Mouse (Mus musculus): ENCODE results near the gene Nup62cl. TPM values are rescaled to one million over a fixed set of nuclear protein-coding genes. Genes with fewer than 3 reads are reported as not detected.

The Nup62cl gene
- total RNA-seq (2021) = under 1 TPM in 1 of 2 experiments, not detected in 1; 0.20 TPM
- long read RNA-seq, experiment 1, partial matches to known transcripts = 0 of 1 reads
- long read RNA-seq, experiment 1, other reads (novel, unspliced or antisense) = 1 of 1 reads
- long read RNA-seq, experiment 2 = 0 reads

DNA sequence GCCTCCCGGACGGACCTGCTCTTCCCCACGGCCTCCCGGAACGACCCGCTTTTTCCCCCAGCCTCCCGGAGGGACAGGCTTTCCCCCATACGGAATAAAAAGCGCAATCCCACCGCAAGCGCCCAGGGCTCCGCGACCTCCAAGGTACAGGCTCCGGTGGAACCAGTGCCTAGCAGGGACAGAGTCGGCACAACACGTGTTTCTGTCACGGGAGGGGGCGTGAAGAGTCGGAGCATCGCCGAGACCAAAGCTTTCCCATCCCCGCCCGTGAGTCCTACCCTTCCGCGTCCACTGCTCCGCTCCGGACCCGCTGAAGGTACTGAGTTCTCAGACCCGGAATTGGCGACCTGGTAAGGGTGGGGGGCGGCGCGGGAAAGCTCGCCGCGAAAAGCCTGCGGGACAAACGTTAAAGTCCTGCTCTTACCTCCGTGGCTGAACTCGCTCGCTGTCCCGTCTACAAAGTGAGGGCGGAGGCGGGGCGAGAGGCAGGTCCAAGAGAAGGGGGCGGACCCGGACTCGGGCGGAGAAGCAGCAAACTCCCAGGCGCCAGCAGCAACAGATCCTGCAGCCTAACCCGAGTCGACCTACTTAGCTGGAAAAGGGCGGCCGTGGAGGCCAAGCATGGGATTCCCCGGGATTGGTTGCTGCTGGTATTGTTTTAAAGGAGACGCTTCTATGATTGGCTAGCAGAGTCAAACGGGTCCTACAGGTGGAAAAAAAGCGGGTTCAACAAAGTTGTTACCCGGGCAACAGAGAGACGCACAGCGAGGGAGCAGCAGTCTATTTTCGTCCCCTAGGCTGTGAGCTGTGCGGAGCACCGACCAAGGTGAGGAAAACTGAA is at the start of gene Nup62cl, which contains the start of gene Pih1h3b:
Gene Nup62cl (minus strand): TSS at position 578 of the 841 bp plus-strand sequence.
Gene Pih1h3b (plus strand): TSS at position 745 of the 841 bp plus-strand sequence.
- DNase-seq = peak; percentile 21 to 23
- intact Hi-C loops (cut with DNase I) = no loop called here

DNA sequence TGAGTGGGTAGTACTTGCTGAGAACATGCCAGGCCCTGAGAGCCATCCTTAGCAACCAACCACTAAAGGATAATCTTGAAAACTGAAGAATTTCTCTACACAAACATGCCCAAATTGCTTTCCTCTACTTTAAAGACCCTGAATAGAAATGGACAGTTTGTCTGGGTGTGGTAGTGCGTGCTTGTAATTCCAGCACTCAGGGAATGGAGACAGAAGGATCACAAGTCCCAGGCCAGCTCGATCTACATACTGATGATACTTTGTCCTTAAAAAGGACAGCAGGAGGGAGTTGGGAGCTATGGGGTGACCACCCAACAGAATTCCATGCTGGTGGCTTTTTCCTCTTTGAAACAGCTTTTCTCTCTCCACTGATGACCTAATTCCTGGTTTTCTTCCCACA is 31.6 kb upstream of the Nup62cl start:
- intact Hi-C loops (cut with DNase I) = no loop called here
- DNase-seq = no peak

- DNase-seq = no peak
- intact Hi-C loops (cut with DNase I) = no loop called here
Observed at GRCm38 (mm10) chrX:140082535-140082934, 20.0 kb upstream of the Nup62cl start.

DNA sequence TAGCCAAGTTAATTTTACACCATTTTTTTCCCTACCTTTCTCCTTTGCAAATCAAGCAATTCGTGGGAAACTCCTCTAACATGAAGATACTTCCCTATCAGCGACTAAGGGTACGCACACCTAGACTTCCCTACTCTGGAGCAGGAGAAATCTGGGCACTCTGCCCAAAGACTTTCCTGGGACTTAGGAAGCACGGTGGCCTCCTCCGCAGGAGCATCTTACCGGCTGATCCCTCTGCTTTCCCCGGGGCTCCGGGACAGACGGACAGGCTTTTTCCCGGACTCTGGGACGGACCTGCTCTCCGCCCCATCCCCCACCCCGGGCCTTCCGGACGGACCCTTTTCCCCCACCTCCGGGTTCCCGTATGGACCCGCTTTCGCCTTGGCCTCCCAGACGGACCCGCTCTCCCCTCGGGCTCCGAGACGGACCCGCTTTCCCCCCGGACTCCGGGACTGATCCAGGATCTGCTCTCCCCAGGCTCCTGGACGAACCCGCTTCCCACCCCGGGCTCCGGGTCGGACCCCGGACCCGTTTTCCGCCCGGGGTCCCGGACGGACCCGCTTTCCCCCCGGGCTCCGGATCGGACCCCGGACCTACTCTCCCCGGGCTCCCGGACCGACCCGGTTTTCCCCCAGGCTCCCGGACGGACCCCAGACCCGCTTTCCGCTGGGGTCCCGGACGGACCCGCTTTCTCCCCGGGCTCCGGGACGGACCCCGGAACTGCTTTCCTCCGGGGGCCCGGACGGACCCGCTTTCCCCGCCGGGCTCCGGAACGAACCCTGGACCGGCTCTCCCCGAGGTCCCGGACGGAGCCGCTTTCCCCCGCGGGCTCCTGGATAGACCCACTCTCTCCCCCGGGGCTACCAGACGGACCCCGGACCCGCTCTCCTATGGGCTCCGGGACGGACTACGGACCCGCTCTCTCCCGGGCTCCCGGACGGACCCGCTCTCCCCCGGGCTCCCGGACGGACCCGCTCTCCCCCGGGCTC is 1.3 kb downstream of the Nup62cl start:
- DNase-seq = no peak
- intact Hi-C loops (cut with DNase I) = no loop called here

GRCm38 (mm10) chrX:139998691-139999065 is 63.8 kb downstream of the Nup62cl start:
- intact Hi-C loops (cut with DNase I) = no loop called here
- DNase-seq = no peak

DNA sequence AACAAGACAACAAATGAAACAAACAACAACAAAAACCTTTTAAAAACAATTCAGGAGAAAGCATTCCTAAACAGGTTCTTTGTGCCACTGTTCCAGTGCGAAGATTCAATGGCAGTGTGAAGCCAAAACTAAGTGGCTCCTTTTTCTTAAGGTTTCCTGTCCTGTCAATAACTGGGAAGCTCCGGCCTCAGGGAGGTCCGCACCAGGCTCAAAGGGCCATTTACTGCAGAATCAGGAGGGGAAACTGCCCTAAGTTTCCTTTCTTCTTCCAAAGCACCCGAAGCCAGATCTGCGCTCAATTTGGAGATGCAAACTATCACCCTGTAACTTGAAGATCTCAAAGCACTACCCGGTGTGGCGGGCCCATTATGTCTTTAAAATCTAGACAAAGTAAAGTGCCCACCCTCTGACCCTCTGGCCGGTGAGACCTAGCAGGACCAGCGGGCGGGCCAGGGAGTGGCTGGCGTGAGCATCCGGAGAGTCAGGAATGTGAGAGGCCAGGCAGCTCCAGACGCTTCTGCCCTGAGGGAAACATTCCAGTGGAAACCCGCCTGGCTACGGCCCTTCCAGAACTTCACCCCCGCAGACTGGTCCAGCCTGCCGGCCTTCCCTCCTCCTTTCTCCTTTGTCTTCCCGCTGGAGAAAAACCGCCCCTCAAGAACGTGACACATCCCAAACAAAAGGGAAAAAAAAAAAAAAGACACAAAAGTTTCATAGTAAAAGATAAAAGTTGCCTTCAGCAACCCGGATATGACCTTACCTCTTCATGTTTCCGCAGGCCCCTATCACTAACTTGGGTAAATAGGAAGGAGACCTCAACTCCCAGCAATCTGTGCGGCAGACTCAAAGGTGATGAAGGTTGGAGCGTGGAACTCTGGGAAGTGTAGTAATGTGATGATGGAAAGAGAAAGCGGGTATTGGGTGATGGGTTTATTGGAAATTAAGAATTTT is 64.5 kb downstream of the Nup62cl start, which contains the start of gene Rbm41:
Gene Rbm41 (minus strand): TSS at position 856 of the 951 bp plus-strand sequence.
- intact Hi-C loops (cut with DNase I) = no loop called here

GRCm38 (mm10) chrX:139982115-139982514 is 80.4 kb downstream of the Nup62cl start:
- DNase-seq = no peak
- intact Hi-C loops (cut with DNase I) = no loop called here

More for the DNA sequence above, 64.5 kb downstream of the Nup62cl start, which contains the start of gene Rbm41:
- peak; percentile 7 to 29 for DNase-seq

Other genes starting within 250 kb of the Nup62cl start
- 1 to 10 TPM; 5.1 to 5.8 TPM for gene Morc4, start 191.0 kb downstream of the Nup62cl start, total RNA-seq (2021)
- gene Rbm41, start 64.1 kb downstream of the Nup62cl start, total RNA-seq (2021) = 1 to 10 TPM; 4.6 to 6.8 TPM
- not detected for gene Pih1h3b, start 167 bp upstream of the Nup62cl start, total RNA-seq (2021)

Data from gastrocnemius, postnatal 36 days (tissue).